Mouse (Mus musculus) megakaryocyte, embryonic 14.5 days (primary cell): ENCODE data around the gene Trim2.

Source experiments
- FLI1 ChIP-seq: IDR thresholded peaks from 2 replicates; pipeline ENCODE4 v1.6.1; 2012; ENCODE audit warnings: low read length, inconsistent platforms, mixed read lengths
- GATA1 ChIP-seq: IDR thresholded peaks from 3 replicates; pipeline ENCODE4 v1.6.1; 2012; ENCODE audit warnings: mixed read lengths, low read length, inconsistent platforms, borderline replicate concordance

DNA sequence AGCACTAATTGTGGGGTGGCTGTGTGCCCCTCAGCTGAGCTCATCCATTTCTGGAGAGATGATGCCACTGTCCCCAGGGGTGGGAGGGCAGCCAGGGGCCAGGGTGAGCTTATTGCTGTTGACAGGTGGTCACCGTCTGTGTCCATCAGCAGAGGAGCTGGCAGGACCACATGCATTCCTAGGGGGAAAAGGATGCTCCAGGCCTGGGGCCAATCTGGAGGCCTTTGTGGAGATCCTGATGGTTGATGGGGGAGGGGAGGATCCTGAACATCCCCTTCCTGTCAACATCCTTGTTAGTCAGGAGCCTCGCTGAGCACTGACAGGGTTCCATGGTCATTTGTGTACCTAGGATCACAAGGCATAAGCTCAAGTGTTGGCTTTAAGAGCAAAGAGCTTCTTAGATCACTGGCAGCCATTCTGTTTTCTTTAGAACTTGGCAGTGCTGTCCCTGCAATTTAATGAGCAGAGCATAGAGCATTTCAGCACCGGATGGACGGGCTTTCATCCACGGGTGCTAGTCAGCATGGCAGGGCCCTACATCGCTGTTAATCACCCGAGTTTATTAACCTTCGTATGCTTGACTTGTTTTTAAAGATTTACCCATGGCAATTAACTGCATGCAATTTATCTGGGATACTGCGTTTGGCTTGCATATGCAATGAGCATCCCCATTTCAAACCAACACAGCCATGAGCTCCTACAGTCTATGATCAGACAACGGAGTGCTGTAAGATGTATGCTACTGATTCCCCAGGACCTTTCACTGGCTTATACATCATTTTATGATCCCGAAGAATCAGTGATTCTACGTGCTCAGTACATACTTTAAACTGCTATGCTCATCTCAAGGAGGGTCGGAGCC is 105.9 kb downstream of the Trim2 start:
- TF ChIP-seq GATA1: no peak
- no peak for TF ChIP-seq FLI1
